Mouse (Mus musculus): ENCODE results near the gene Hacd3. TPM values are rescaled to one million over a fixed set of nuclear protein-coding genes. Genes with fewer than 3 reads are reported as not detected.
"Not testable (repeated sequence)": the region's sequence is repeated elsewhere in the genome, so short reads cannot be mapped to it uniquely, and the experiment has no call there.

The Hacd3 gene
- 165 and 166 TPM in 2 replicates for polyA plus RNA-seq (2016; fragmentation: Nextera tagmentation; extraction: Ambion mirVana)

GRCm38 (mm10) chr9:65020991-65021886 is at the start of gene Hacd3:
Hacd3 (minus strand) TSS chr9:65021693.
- H3K36me3 ChIP-seq, result no peaks in the 10 kb centered on the region
- H3K27me3 ChIP-seq (replicated peaks), result no peaks in the 10 kb centered on the region
- H3K9ac ChIP-seq, result peak within 1 kb of the TSS; percentile 97
- peaks cover 39% of the 10 kb centered on the region for H3K4me1 ChIP-seq
- peak within 1 kb of the TSS; percentile 83 for H3K4me2 ChIP-seq (replicated peaks)
- peak within 1 kb of the TSS; percentile 51 for H3K27ac ChIP-seq
- under 1% methylated on average over 81 of the region's 81 CpGs for WGBS
- H3K9me3 ChIP-seq, result no peaks in the 10 kb centered on the region
- H3K4me3 ChIP-seq, result peak within 1 kb of the TSS; percentile 95
- peak; percentile 93 for ATAC-seq (ENCODE audit: low FRiP score, low read depth)

- no peak for ATAC-seq (ENCODE audit: low FRiP score, low read depth)
- H3K36me3 ChIP-seq, result peaks cover 67% of the 10 kb centered on the region
These were observed 49.1 kb upstream of the Hacd3 start for GRCm38 (mm10) chr9:65070587-65070986.

GRCm38 (mm10) chr9:65064251-65064650 is 42.8 kb upstream of the Hacd3 start:
- ATAC-seq (ENCODE audit: low FRiP score, low read depth), result no peak
- Histone ChIP-seq H3K4me1 (no peaks in the 10 kb centered on the region), H3K9me3 (no peaks in the 10 kb centered on the region), H3K4me2 (replicated peaks) (no peak overlapping the region), H3K27ac (no peak overlapping the region), H3K36me3 (peaks cover 78% of the 10 kb centered on the region), H3K4me3 (no peak overlapping the region), H3K27me3 (replicated peaks) (no peaks in the 10 kb centered on the region), H3K9ac (no peak overlapping the region)
- WGBS, result 91% methylated on average over 7 of the region's 7 CpGs

More at GRCm38 (mm10) chr9:65070587-65070986, 49.1 kb upstream of the Hacd3 start:
- Histone ChIP-seq H3K9me3 (no peaks in the 10 kb centered on the region), H3K4me3 (no peak overlapping the region), H3K27me3 (replicated peaks) (no peaks in the 10 kb centered on the region), H3K4me1 (no peaks in the 10 kb centered on the region), H3K4me2 (replicated peaks) (no peak overlapping the region), H3K9ac (no peak overlapping the region), H3K27ac (no peak overlapping the region)
- 89% methylated on average over 3 of the region's 3 CpGs for WGBS

GRCm38 (mm10) chr9:65050981-65051380 is 29.5 kb upstream of the Hacd3 start:
- ATAC-seq (ENCODE audit: low FRiP score, low read depth), result no peak

GRCm38 (mm10) chr9:65049422-65049821 is 27.9 kb upstream of the Hacd3 start:
- Histone ChIP-seq H3K27me3 (replicated peaks) (no peaks in the 10 kb centered on the region), H3K4me3 (no peak overlapping the region), H3K27ac (no peak overlapping the region), H3K9me3 (no peaks in the 10 kb centered on the region), H3K4me1 (no peaks in the 10 kb centered on the region), H3K9ac (no peak overlapping the region), H3K4me2 (replicated peaks) (no peak overlapping the region), H3K36me3 (peaks cover 79% of the 10 kb centered on the region)
- 98% methylated on average over 5 of the region's 5 CpGs for WGBS
- no peak for ATAC-seq (ENCODE audit: low FRiP score, low read depth)

More at GRCm38 (mm10) chr9:65050981-65051380, 29.5 kb upstream of the Hacd3 start:
- Histone ChIP-seq H3K27ac (no peak overlapping the region), H3K9ac (no peak overlapping the region), H3K4me2 (replicated peaks) (no peak overlapping the region), H3K36me3 (peaks cover 78% of the 10 kb centered on the region), H3K27me3 (replicated peaks) (no peaks in the 10 kb centered on the region), H3K4me3 (no peak overlapping the region), H3K4me1 (no peaks in the 10 kb centered on the region), H3K9me3 (no peaks in the 10 kb centered on the region)
- WGBS, result 97% methylated on average over 3 of the region's 3 CpGs

- 93% methylated on average over 1 of the region's 1 CpGs for WGBS
- Histone ChIP-seq H3K9ac (no peak overlapping the region), H3K36me3 (peaks cover 79% of the 10 kb centered on the region), H3K27me3 (replicated peaks) (no peaks in the 10 kb centered on the region), H3K9me3 (no peaks in the 10 kb centered on the region), H3K4me2 (replicated peaks) (no peak overlapping the region), H3K4me1 (no peaks in the 10 kb centered on the region), H3K27ac (no peak overlapping the region), H3K4me3 (no peak overlapping the region)
- no peak for ATAC-seq (ENCODE audit: low FRiP score, low read depth)
These were observed 25.5 kb upstream of the Hacd3 start for GRCm38 (mm10) chr9:65046993-65047392.

- ATAC-seq (ENCODE audit: low FRiP score, low read depth), result no peak
- H3K9ac ChIP-seq, result no peak overlapping the region
- H3K9me3 ChIP-seq, result no peaks in the 10 kb centered on the region
- no peak overlapping the region for H3K27ac ChIP-seq
- 99% methylated on average over 5 of the region's 5 CpGs for WGBS
- no peaks in the 10 kb centered on the region for H3K27me3 ChIP-seq (replicated peaks)
- H3K36me3 ChIP-seq, result peaks cover 73% of the 10 kb centered on the region
- H3K4me3 ChIP-seq, result no peak overlapping the region
- H3K4me2 ChIP-seq (replicated peaks), result no peak overlapping the region
- H3K4me1 ChIP-seq, result no peaks in the 10 kb centered on the region
These were observed 19.9 kb upstream of the Hacd3 start for GRCm38 (mm10) chr9:65041430-65041829.

- Histone ChIP-seq H3K27ac (no peak overlapping the region), H3K9ac (no peak overlapping the region), H3K4me2 (replicated peaks) (no peak overlapping the region), H3K27me3 (replicated peaks) (no peaks in the 10 kb centered on the region), H3K36me3 (peaks cover 41% of the 10 kb centered on the region), H3K4me3 (no peak overlapping the region), H3K9me3 (no peaks in the 10 kb centered on the region), H3K4me1 (peaks cover 10% of the 10 kb centered on the region)
- WGBS, result 92% methylated on average over 8 of the region's 8 CpGs
- ATAC-seq (ENCODE audit: low FRiP score, low read depth), result no peak
These were observed 15.4 kb upstream of the Hacd3 start for GRCm38 (mm10) chr9:65036861-65037260.

- WGBS, result 93% methylated on average over 1 of the region's 1 CpGs
- no peak for ATAC-seq (ENCODE audit: low FRiP score, low read depth)
- no peaks in the 10 kb centered on the region for H3K9me3 ChIP-seq
- H3K4me1 ChIP-seq, result peaks cover 10% of the 10 kb centered on the region
- H3K27me3 ChIP-seq (replicated peaks), result no peaks in the 10 kb centered on the region
- no peak overlapping the region for H3K4me2 ChIP-seq (replicated peaks)
- H3K27ac ChIP-seq, result no peak overlapping the region
- H3K36me3 ChIP-seq, result peaks cover 39% of the 10 kb centered on the region
- H3K9ac ChIP-seq, result no peak overlapping the region
- no peak overlapping the region for H3K4me3 ChIP-seq
These were observed 15.0 kb upstream of the Hacd3 start for GRCm38 (mm10) chr9:65036456-65036855.

GRCm38 (mm10) chr9:65032269-65033108 is 11.0 kb upstream of the Hacd3 start, which contains the start of gene Dpp8:
Dpp8 (plus strand) TSS chr9:65032414.
- Histone ChIP-seq H3K4me3 (peak within 1 kb of the TSS; percentile 95), H3K4me2 (replicated peaks) (peak within 1 kb of the TSS; percentile 89), H3K9me3 (no peaks in the 10 kb centered on the region), H3K27me3 (replicated peaks) (no peaks in the 10 kb centered on the region), H3K36me3 (peaks cover 7% of the 10 kb centered on the region), H3K9ac (peak within 1 kb of the TSS; percentile 85), H3K27ac (peak within 1 kb of the TSS; percentile 71), H3K4me1 (peaks cover 10% of the 10 kb centered on the region)
- WGBS, result under 1% methylated on average over 85 of the region's 85 CpGs
- peak; percentile 96 for ATAC-seq (ENCODE audit: low FRiP score, low read depth)

- Histone ChIP-seq H3K9ac (no peak overlapping the region), H3K4me3 (peak overlapping the region; percentile 95), H3K27me3 (replicated peaks) (no peaks in the 10 kb centered on the region), H3K36me3 (peaks cover 5% of the 10 kb centered on the region), H3K27ac (no peak overlapping the region), H3K4me2 (replicated peaks) (peak overlapping the region; percentile 89), H3K4me1 (peaks cover 10% of the 10 kb centered on the region), H3K9me3 (no peaks in the 10 kb centered on the region)
- 42% methylated on average over 4 of the region's 4 CpGs for WGBS
- ATAC-seq (ENCODE audit: low FRiP score, low read depth), result 0 out of 2 replicates have a peak, but pooled peaks have one; percentile 4
These were observed 10.4 kb upstream of the Hacd3 start for GRCm38 (mm10) chr9:65031894-65032268.

GRCm38 (mm10) chr9:65031355-65031754 is 9.9 kb upstream of the Hacd3 start:
- H3K4me1 ChIP-seq; H3K36me3 ChIP-seq; H3K9me3 ChIP-seq; H3K27me3 ChIP-seq (replicated peaks); H3K4me2 ChIP-seq (replicated peaks); H3K27ac ChIP-seq; ATAC-seq (ENCODE audit: low FRiP score, low read depth); H3K9ac ChIP-seq; H3K4me3 ChIP-seq: not testable (repeated sequence)
- 75% methylated on average over 5 of the region's 5 CpGs for WGBS
